Mouse (Mus musculus) right cerebral cortex, postnatal 10 days (tissue): ENCODE measurements at regions not wholly inside any gene's neighbourhood (a gene's known extent, or its start where the extent isn't known, plus 50 kb on each side); places are given as distances from the start of the nearest gene placed in this dataset.

Experiments used
- DNase-seq, 2 experiments: peaks; one replicate each; pipeline ENCODE4 v3.0.0; 2021; ENCODE audit warnings: low spot score in 2 of 2

DNA sequence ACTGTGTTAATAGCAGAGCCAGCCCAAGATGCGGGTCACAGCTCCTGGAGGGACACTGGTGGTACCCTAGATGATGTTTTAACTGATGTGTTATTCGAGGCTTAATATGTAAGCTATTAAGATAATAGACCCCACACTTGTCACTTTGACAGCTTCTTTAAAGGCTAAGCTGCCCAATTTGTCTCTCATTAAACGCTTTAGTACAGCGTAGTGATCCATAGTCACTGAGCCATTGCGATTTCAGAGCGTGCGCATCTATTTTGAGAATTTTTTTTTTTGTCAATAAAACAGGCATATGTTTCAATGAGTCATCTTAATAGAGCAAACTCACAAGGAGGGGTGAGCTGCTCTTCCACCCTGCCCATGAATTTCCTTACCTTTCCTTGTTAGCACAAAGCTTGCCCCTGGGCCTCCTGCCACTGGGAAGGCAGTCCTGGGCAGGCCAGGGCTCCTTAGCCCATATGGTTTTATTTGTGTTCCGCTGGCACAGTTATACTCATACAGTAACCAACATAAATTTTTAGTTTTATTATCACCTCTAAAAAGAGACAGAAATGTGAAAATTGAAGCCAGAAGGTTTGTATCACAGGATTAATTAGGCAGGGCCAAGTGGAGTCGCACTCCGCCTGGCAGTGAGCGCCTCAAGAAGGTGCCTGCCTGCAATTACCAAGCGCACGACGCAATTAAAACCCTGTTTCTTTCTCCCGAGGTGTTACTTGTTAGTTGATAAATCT, 294.3 kb downstream of the Etv1 start:
- DNase-seq, result peak; percentile 26 to 28

GRCm38 (mm10) chr12:39086285-39086684, 307.1 kb downstream of the Etv1 start:
- DNase-seq, result no peak

GRCm38 (mm10) chr12:39094638-39095230, 315.6 kb downstream of the Etv1 start:
- DNase-seq, result no peak

- no peak for DNase-seq
Observed at GRCm38 (mm10) chr12:39123391-39124095, 344.4 kb downstream of the Etv1 start.

GRCm38 (mm10) chr12:39154689-39155088, 375.5 kb downstream of the Etv1 start:
- DNase-seq, result no peak

GRCm38 (mm10) chr12:39176958-39177357, 397.8 kb downstream of the Etv1 start:
- DNase-seq, result no peak

GRCm38 (mm10) chr12:39224073-39224472, 444.9 kb downstream of the Etv1 start:
- DNase-seq, result no peak

DNA sequence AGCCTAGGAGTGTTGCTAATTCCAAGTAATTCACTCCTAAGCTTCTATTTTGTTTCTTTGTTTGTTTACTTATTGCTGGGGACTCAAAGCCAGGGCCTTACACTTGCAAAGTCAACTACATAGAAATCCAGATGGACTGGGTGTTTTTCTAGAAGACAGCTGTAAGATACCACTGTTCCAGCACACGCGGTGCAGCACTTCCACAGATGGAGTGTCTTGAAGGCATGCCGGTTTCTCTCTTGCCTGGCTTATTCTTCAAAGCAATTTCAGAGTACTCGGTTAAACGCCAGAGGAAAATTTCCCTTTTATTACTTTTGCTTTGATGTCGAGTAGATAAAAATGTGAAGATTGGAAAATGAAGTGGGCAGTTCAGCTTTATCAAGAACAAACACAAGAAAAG, 477.4 kb downstream of the Etv1 start:
- peak in 1 of 2 experiments; percentile 22 for DNase-seq

- DNase-seq, result no peak
Observed at GRCm38 (mm10) chr12:39257571-39257970, 478.4 kb downstream of the Etv1 start.

DNA sequence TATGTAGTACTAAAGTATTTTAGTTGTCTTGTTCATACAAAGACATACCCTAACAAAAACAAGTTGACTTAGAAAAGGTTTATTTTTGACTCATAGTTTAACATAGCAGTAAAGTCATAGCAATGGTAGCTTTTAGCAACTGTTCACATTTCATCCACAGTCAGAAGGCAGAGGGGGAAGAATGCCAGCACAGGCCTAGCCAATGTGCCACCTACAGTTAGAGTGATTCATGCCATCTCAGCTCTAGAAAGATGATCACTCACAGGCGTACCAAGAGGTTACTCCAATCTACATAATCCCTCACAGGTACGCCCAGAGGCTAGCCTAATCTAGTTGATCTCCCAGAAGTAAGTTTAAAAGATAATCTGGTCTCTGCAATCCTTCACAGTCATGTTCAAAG, 510.5 kb downstream of the Etv1 start:
- DNase-seq, result no peak

DNA sequence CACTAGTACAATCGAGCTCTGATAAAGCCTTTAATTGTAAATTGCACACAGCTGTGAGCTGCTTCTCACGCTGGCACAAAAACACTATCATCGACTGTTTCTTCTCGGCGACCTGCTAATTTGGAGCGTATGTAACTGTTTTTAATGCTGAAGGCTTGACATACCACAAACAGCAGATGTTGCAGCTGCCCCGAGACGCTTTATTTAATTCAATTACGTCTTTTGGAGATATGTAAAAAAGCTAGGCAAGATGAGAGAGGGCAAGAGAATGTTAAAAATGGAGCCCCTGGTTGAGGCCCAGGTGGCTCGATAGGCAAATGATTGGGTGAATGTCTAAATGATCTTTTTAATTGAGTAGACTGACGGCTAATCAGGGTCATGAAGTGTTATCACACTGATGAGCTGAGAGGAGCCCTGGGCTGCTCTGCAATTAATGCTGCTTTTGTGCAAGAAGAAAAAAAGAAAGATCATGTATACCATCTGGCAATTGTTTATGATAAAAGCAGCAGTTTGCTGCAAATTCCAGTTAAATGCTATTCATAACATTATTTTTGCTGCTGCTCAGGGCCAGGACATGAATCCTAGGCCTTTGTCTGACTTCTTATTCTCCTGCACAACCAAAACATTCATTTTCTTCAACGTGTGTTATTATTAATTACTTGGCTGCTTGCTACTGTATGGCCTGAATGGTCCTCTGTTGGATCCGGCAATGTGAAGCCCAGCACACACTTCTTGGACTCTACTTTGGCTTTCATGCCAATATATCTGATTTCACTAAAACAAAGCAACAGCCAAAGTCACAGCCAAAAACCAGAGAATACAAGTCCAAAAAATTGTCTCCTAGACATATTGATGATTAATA, 522.4 kb downstream of the Etv1 start:
- peak; percentile 27 to 52 for DNase-seq

GRCm38 (mm10) chr12:39302213-39302591, 523.0 kb downstream of the Etv1 start:
- DNase-seq, result no peak

DNA sequence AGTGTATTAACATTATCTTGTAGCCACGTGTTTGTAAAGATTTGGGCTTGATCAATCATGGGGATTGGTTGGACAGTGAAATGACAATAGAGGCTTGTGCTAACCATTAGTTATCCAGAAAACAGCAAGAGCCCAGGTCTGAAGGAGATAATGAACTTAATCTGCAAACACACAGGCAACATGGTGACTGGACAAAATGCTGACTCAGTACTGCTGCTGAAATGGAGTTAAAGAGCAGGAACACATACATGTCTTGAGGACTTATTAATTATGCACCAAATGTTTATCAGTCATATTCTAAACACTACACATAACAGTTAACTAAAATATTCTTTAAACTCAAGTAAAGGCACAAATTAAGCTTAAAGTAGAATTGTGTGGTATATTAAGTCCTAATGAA, 528.6 kb downstream of the Etv1 start:
- no peak for DNase-seq

GRCm38 (mm10) chr12:39309905-39310304, 530.7 kb downstream of the Etv1 start:
- DNase-seq, result peak in 1 of 2 experiments; percentile 20

- no peak for DNase-seq
Observed at GRCm38 (mm10) chr12:39317229-39317628, 538.0 kb downstream of the Etv1 start.

- no peak for DNase-seq
Observed at GRCm38 (mm10) chr12:39321453-39321852, 542.3 kb downstream of the Etv1 start.

GRCm38 (mm10) chr12:39326157-39326556, 547.0 kb downstream of the Etv1 start:
- DNase-seq, result no peak

DNA sequence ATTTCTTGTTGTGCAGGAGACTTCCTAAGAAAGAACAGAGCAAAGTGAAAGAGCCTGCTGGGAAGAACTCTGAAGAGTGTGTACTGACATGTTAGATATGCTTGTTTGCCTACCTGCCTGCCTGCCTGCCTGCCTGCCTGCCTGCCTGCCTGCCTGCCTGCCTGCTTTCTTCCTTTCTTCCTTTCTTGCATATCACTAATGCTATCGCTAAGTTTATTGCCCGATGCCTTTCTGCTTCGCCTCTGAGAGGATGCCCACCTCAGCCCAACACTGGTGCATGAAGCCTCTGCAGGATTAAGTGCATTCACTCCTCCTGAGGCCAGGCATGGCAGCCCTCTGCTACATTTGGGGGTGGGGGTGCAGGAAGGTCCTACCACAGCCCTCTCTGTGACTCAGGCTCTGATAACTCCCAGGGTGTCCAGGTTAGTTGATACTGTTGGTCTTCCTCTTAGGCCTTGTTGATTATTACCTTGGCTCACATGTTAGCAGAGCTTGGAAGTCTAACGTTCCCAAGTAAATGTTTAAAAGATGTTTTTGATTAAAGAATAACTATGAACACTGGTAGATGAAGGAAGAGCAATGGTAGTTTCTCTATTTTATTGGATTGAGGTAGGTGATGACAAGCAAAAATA, 547.6 kb downstream of the Etv1 start:
- DNase-seq, result no peak

DNA sequence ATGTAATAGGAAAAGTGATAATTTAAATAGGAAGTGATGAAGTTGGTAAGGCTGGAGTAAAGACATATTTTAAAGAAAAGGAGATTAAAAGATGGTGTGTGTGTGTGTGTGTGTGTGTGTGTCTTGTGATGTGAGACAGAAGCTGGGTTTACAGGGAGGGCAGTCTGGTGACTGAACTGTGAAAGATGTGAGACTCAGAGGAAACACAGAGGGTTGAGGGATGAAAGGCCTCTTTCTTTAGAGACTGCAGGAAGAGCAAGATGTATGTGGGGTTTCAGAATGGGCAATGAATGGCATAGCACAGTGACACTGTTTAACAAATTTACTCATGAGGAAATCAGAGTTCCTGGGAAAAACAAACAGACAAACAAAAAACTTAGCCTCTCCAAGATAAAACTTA, 549.2 kb downstream of the Etv1 start:
- DNase-seq, result no peak

GRCm38 (mm10) chr12:39339101-39339538, 559.9 kb downstream of the Etv1 start:
- no peak for DNase-seq

DNA sequence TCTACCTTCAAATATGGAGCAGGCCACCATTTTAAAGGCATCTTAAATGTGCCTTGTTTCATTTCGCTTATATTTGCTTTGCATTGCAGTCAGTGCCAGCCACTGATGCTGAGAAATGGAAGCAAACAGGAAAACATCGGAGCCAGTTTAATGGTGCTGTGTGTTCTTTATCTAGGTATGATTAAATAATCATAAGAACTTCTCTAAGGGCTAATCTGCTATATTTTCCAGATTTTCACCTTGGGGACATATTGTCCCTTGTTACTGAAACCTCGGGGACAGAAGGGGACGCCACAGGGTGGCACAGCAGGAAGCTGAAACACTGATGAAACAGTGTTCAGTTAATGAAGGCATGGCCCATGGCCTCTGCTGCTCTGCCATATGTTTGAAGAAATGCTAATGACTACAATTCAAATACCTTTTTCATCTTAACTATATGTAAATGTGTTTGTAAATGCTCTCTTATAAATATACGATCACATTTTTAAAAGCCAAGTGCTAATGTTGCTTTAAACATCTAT, 562.6 kb downstream of the Etv1 start:
- no peak for DNase-seq
